17 mouse cellular contexts compared by ENCODE assay signal in the genomic region with DNA sequence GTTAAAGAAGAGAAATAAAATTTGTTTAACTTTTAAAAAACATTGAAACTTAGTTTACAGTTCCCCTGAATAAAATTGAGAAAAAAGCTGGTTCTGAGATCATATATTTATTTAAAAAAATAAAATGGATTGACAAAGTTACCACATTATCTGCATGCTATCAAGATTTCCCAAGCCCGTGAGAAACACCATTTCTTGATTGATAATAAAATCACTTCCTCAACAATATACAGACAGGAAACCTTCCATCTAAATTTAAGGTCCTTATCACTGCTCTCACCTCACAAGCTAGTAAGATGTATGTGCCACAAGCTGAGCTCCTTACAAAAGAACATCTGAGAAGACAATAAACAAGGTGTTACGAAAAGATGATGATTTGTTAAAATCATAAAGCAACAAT.
"Had no signal": no experiment of that assay in that cellular context is flagged by ENCODE, and none has a peak within 500 bp of the region (broad histone marks: within the 10 kb centered on the region; RNA-seq: fewer than 3 reads in every experiment).

No protein-coding gene starts in this region.

- DNase-seq: retina, postnatal 1 day; right cerebral cortex, adult 18-20 months; right cerebral cortex, postnatal 14 days; right cerebral cortex, postnatal 25 days; right cerebral cortex, postnatal 4 days; spleen, adult 18-20 months; thymus, adult 18-20 months; thymus, adult 2 months; thymus, postnatal 14 days; thymus, postnatal 25 days; thymus, postnatal 36 days; thymus, postnatal 4 days had no signal

- H3K9me3 ChIP-seq: neural tube, embryonic 12.5 days; neural tube, embryonic 13.5 days; neural tube, embryonic 15.5 days; stomach, embryonic 15.5 days had no signal

- H3K27me3 ChIP-seq: neural tube, embryonic 12.5 days; neural tube, embryonic 13.5 days; neural tube, embryonic 15.5 days; stomach, embryonic 15.5 days had no signal

- H3K4me1 ChIP-seq: neural tube, embryonic 12.5 days; neural tube, embryonic 13.5 days; neural tube, embryonic 15.5 days; stomach, embryonic 15.5 days had no signal

- H3K9ac ChIP-seq: neural tube, embryonic 12.5 days; neural tube, embryonic 13.5 days; neural tube, embryonic 15.5 days; stomach, embryonic 15.5 days had no signal

- H3K27ac ChIP-seq: neural tube, embryonic 12.5 days; neural tube, embryonic 13.5 days; neural tube, embryonic 15.5 days; stomach, embryonic 15.5 days; stomach, postnatal 0 days had no signal

- H3K4me3 ChIP-seq: neural tube, embryonic 12.5 days; neural tube, embryonic 13.5 days; neural tube, embryonic 15.5 days; stomach, embryonic 15.5 days had no signal
